Mouse (Mus musculus): ENCODE measurements around the gene Kifc3.
A peak's percentile ranks its signal among the peaks of the same experiment; 100 is the strongest.

The Kifc3 gene

DNA sequence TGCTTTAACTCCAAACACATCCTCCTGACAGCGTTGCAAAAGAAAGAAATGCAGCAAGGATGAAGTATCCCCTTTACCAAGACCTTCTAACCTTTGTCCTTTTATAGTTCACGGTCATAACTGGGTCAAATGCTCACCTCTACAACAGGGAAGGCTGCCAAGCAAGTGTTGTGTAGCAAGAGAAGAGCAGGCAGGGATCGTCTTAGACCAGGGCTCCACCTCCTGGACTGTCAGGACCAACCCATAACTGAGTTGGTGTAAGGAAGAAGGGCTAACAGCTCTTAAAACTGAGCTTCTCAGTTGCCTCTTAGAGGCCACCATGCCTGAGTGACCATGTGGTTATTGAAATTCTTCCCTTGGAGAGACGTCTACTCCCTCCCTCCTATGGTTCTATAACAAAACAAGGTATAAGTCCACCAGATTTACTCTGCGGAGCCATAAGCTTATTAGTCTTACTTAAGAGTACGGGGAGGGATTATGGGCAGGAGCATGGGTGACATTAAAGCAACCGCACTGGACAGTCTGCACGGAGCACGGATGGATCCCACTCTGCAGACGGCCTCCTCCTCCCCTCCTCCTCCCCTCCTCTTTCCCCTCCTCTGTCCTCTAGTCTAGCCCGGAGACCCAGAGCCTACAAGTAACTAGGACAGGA is 13.2 kb upstream of the Kifc3 start:
- no peak for TF ChIP-seq POU5F1 (IDR thresholded peaks at IDR 0.05; ENCODE audit: borderline replicate concordance, low read length)
- TF ChIP-seq CTCF (conservative IDR thresholded peaks at IDR 0.05; ENCODE audit: low read length) = no peak
- no peak for TF ChIP-seq NANOG (IDR thresholded peaks at IDR 0.05; ENCODE audit: borderline replicate concordance, low read length)
- Histone ChIP-seq H3K36me3 (ENCODE audit: insufficient read depth, low read length) (no peaks in the 10 kb centered on the region), H3K9me3 (ENCODE audit: low read length) (no peaks in the 10 kb centered on the region), H3K27me3 (ENCODE audit: insufficient read depth, low read length) (peaks cover 2% of the 10 kb centered on the region; the same call in 1 of the 2 replicates), H3K4me1 (replicated peaks; ENCODE audit: low read depth, low read length) (peaks cover 10% of the 10 kb centered on the region; the same call in 1 of the 2 replicates), H3K4me3 (replicated peaks; ENCODE audit: low read length) (no peak overlapping the region)

DNA sequence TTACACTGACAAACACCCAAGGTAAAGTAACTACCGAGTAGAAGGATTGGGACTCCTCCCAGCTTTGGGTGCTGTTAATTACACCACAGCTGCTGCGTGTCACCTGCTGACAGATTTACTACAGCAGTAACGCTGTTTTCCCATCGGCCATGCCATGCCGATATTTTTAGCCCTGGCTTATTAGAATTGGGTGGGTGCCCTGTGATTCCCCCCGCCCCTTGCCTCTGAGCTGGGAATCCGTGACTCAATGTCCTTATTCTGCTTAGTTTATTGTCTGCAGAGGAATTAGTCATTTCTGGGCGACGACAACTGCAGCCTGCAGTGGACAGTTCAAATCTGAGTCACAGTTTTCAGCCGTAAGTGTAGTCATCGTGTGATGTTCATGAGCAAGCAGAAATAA is 7.3 kb upstream of the Kifc3 start:
- H3K4me1 ChIP-seq (replicated peaks; ENCODE audit: low read depth, low read length) = peaks cover 21% of the 10 kb centered on the region; the same call in 1 of the 2 replicates
- no peaks in the 10 kb centered on the region for H3K9me3 ChIP-seq (ENCODE audit: low read length)
- H3K36me3 ChIP-seq (ENCODE audit: insufficient read depth, low read length) = no peaks in the 10 kb centered on the region
- no peak for TF ChIP-seq CTCF (conservative IDR thresholded peaks at IDR 0.05; ENCODE audit: low read length)
- TF ChIP-seq NANOG (IDR thresholded peaks at IDR 0.05; ENCODE audit: borderline replicate concordance, low read length) = no peak
- TF ChIP-seq POU5F1 (IDR thresholded peaks at IDR 0.05; ENCODE audit: borderline replicate concordance, low read length) = no peak
- peak overlapping the region; percentile 39; the same call in 1 of the 2 replicates for H3K4me3 ChIP-seq (replicated peaks; ENCODE audit: low read length)
- H3K27me3 ChIP-seq (ENCODE audit: insufficient read depth, low read length) = 0 out of 2 replicates have a peak, but pooled peaks cover 2% of the 10 kb centered on the region

DNA sequence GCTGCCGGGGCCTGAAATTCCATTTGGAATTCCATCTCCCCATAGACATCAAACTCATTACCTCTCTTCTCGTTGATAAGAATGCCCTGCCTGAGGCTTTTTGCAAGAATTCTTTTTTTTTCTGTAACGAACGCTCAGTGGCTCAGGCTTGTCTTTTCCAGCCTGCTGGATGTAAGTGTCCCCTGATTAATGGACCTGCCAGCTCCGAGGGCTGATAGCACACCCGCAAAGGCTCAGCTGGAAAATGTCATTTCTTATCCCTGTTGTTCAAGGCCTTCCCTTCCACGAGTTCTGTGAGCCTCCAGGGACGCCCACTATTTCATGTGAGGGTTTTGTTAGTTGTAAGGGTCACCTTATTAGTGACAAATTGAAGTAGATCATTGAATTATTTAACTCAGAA is 3.3 kb upstream of the Kifc3 start:
- Histone ChIP-seq H3K4me1 (replicated peaks; ENCODE audit: low read depth, low read length) (peaks cover 42% of the 10 kb centered on the region), H3K36me3 (ENCODE audit: insufficient read depth, low read length) (no peaks in the 10 kb centered on the region), H3K4me3 (replicated peaks; ENCODE audit: low read length) (no peak overlapping the region), H3K27me3 (ENCODE audit: insufficient read depth, low read length) (peaks cover 4% of the 10 kb centered on the region; the same call in 1 of the 2 replicates), H3K9me3 (ENCODE audit: low read length) (no peaks in the 10 kb centered on the region)
- TF ChIP-seq POU5F1 (IDR thresholded peaks at IDR 0.05; ENCODE audit: borderline replicate concordance, low read length) = no peak
- no peak for TF ChIP-seq NANOG (IDR thresholded peaks at IDR 0.05; ENCODE audit: borderline replicate concordance, low read length)
- TF ChIP-seq CTCF (conservative IDR thresholded peaks at IDR 0.05; ENCODE audit: low read length) = no peak

DNA sequence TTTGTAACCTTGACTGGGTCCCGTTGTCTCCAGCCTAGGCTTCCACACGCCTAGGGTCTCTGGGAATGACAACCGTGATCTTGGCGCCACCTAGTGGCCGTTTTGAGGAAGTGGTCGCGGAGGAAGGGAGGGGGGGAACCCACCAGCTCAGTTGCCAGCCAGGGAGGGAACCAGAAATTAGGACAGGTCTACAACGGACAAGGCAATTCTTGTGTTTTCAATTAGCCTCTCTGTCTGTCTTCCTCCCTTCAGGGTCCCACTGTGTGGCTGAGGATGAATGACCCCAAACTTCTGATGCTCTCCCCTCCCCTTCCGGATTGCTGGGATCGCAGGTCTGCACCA is 1.4 kb upstream of the Kifc3 start:
- TF ChIP-seq POU5F1 (IDR thresholded peaks at IDR 0.05; ENCODE audit: borderline replicate concordance, low read length) (no peak), NANOG (IDR thresholded peaks at IDR 0.05; ENCODE audit: borderline replicate concordance, low read length) (no peak), CTCF (conservative IDR thresholded peaks at IDR 0.05; ENCODE audit: low read length) (peak; percentile 84)
- Histone ChIP-seq H3K4me3 (replicated peaks; ENCODE audit: low read length) (no peak overlapping the region), H3K27me3 (ENCODE audit: insufficient read depth, low read length) (peaks cover 4% of the 10 kb centered on the region; the same call in 1 of the 2 replicates), H3K4me1 (replicated peaks; ENCODE audit: low read depth, low read length) (peaks cover 48% of the 10 kb centered on the region), H3K36me3 (ENCODE audit: insufficient read depth, low read length) (no peaks in the 10 kb centered on the region), H3K9me3 (ENCODE audit: low read length) (no peaks in the 10 kb centered on the region)

DNA sequence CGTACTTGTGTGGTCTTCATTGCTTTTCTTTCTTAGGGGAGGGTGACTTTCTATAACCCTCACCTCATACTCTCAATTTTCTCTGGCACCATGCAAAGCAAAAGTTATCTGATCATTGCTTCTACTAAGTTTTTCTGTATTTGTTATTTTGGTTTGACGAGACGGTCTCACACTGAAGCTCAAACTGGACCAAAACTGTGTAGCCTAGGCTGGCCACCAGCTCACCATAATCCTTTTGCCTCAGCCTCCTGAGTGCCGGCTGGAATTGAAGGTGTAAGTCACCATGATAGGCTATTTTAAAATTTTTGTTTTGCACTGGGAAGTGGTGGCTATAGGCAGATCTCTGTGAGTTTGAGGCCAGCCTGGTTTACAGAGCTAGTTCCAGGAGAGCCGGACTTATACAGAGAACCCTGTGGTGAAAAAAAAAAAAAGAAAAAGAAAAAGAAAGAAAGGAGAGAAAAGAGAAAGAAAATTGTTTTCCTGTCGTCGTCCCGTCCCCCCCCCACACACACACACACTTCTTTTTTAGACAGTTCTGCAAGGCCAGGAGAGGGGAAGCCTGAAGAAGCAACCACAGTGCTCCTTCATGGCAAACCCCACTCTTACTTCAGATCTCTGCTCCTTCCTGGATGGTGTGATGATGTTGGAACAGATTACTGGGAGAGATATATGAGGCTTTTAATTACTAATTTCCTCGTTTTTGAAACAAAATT is 870 bp upstream of the Kifc3 start:
- Histone ChIP-seq H3K27me3 (ENCODE audit: insufficient read depth, low read length) (peaks cover 4% of the 10 kb centered on the region; the same call in 1 of the 2 replicates), H3K9me3 (ENCODE audit: low read length) (no peaks in the 10 kb centered on the region), H3K36me3 (ENCODE audit: insufficient read depth, low read length) (no peaks in the 10 kb centered on the region), H3K4me3 (replicated peaks; ENCODE audit: low read length) (no peak overlapping the region), H3K4me1 (replicated peaks; ENCODE audit: low read depth, low read length) (peaks cover 49% of the 10 kb centered on the region)
- no peak for TF ChIP-seq CTCF (conservative IDR thresholded peaks at IDR 0.05; ENCODE audit: low read length)
- no peak for TF ChIP-seq POU5F1 (IDR thresholded peaks at IDR 0.05; ENCODE audit: borderline replicate concordance, low read length)
- TF ChIP-seq NANOG (IDR thresholded peaks at IDR 0.05; ENCODE audit: borderline replicate concordance, low read length) = no peak

DNA sequence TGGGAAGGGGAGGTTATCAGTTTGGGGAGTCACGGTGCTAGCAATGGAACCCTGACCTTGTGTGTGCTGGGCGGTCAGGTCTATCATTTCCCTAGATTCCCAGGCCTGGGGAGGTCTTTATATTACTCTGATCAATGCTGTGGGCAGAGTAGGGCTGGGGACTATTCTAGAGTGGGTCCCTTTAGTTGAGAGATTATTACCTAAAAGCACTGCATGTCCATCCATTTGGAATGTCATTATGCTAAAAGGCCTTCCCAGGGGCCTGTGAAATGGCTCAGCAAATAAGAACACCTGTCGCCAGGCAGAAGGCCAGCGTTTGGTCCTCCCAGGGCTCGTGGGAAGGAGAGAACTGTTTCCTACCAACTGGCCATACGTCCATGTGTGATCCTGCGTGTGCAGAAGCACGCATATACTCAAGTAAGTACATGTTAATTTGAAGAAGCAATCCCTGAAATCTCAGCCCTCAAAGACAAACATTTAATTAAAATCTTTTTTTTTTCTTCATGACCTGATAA is 499 bp downstream of the Kifc3 start:
- TF ChIP-seq CTCF (conservative IDR thresholded peaks at IDR 0.05; ENCODE audit: low read length) = no peak
- no peak for TF ChIP-seq POU5F1 (IDR thresholded peaks at IDR 0.05; ENCODE audit: borderline replicate concordance, low read length)
- TF ChIP-seq NANOG (IDR thresholded peaks at IDR 0.05; ENCODE audit: borderline replicate concordance, low read length) = no peak
- Histone ChIP-seq H3K36me3 (ENCODE audit: insufficient read depth, low read length) (no peaks in the 10 kb centered on the region), H3K27me3 (ENCODE audit: insufficient read depth, low read length) (peaks cover 4% of the 10 kb centered on the region; the same call in 1 of the 2 replicates), H3K4me1 (replicated peaks; ENCODE audit: low read depth, low read length) (peaks cover 49% of the 10 kb centered on the region), H3K9me3 (ENCODE audit: low read length) (no peaks in the 10 kb centered on the region), H3K4me3 (replicated peaks; ENCODE audit: low read length) (no peak overlapping the region)

DNA sequence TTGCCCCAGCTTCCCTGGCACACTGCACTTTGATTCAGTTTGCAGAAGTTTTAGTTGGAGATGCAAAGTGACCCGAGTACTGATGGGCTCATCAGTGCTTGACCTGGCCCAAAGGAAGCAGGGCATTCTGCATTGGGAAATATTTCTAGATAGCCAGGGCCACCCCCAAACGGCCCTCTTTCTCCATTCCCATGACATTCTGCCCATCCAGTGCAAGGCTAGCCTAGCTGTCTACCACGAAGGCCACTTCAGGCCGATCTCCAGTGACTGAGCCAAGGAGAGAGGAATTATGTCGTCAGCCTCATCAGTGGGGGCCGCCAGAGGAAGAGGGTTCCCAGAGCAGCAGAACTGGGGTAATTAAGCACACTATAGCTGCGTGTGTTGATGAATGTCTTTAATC is 1.1 kb downstream of the Kifc3 start:
- H3K36me3 ChIP-seq (ENCODE audit: insufficient read depth, low read length) = no peaks in the 10 kb centered on the region

DNA sequence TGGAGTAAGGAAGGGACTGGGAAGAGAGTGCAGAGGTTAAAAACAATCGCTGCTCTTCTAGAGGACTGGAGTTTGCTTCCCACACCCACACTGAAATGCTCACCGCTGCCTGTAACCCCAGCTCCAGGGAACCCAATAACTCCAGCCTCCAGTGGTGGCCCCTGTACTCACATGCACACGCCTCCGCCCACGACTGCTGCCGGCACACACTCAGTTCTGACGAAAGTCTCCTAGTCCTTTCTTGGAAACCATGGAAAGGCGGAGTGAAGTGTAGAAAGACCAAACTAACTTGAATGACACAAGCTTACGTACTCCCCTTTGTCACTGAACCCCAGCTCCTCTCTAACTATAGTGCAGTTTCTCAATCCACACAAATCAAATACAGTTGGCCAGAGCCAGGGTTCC is 2.6 kb downstream of the Kifc3 start:
- TF ChIP-seq CTCF (conservative IDR thresholded peaks at IDR 0.05; ENCODE audit: low read length) (no peak), POU5F1 (IDR thresholded peaks at IDR 0.05; ENCODE audit: borderline replicate concordance, low read length) (no peak), NANOG (IDR thresholded peaks at IDR 0.05; ENCODE audit: borderline replicate concordance, low read length) (no peak)
- Histone ChIP-seq H3K9me3 (ENCODE audit: low read length) (no peaks in the 10 kb centered on the region), H3K36me3 (ENCODE audit: insufficient read depth, low read length) (no peaks in the 10 kb centered on the region), H3K4me3 (replicated peaks; ENCODE audit: low read length) (peak overlapping the region; percentile 39), H3K4me1 (replicated peaks; ENCODE audit: low read depth, low read length) (peaks cover 40% of the 10 kb centered on the region), H3K27me3 (ENCODE audit: insufficient read depth, low read length) (peaks cover 4% of the 10 kb centered on the region; the same call in 1 of the 2 replicates)

More for the DNA sequence above, 1.1 kb downstream of the Kifc3 start:
- peaks cover 4% of the 10 kb centered on the region; the same call in 1 of the 2 replicates for H3K27me3 ChIP-seq (ENCODE audit: insufficient read depth, low read length)
- peaks cover 49% of the 10 kb centered on the region for H3K4me1 ChIP-seq (replicated peaks; ENCODE audit: low read depth, low read length)
- no peak for TF ChIP-seq NANOG (IDR thresholded peaks at IDR 0.05; ENCODE audit: borderline replicate concordance, low read length)
- TF ChIP-seq POU5F1 (IDR thresholded peaks at IDR 0.05; ENCODE audit: borderline replicate concordance, low read length) = no peak
- TF ChIP-seq CTCF (conservative IDR thresholded peaks at IDR 0.05; ENCODE audit: low read length) = no peak
- no peak overlapping the region for H3K4me3 ChIP-seq (replicated peaks; ENCODE audit: low read length)
- H3K9me3 ChIP-seq (ENCODE audit: low read length) = no peaks in the 10 kb centered on the region
